Mouse (Mus musculus) right cerebral cortex, postnatal 25 days (tissue): ENCODE measurements around the gene Sorl1.

Experiments
- DNase-seq: peaks from one replicate; pipeline ENCODE4 v3.0.0; 2022

Sorl1 gene

GRCm38 (mm10) chr9:42047786-42048185, 76.3 kb downstream of the Sorl1 start:
- DNase-seq = no peak

- DNase-seq = no peak
Observed at GRCm38 (mm10) chr9:42046248-42046647, 77.8 kb downstream of the Sorl1 start.

- no peak for DNase-seq
Observed at GRCm38 (mm10) chr9:42044651-42045050, 79.4 kb downstream of the Sorl1 start.

GRCm38 (mm10) chr9:42043934-42044333, 80.2 kb downstream of the Sorl1 start:
- DNase-seq = no peak

GRCm38 (mm10) chr9:42039000-42039992, 84.8 kb downstream of the Sorl1 start:
- no peak for DNase-seq

- no peak for DNase-seq
Observed at GRCm38 (mm10) chr9:42036885-42037284, 87.2 kb downstream of the Sorl1 start.

GRCm38 (mm10) chr9:42035995-42036394, 88.1 kb downstream of the Sorl1 start:
- DNase-seq = no peak

GRCm38 (mm10) chr9:42035213-42035765, 88.8 kb downstream of the Sorl1 start:
- DNase-seq = no peak

GRCm38 (mm10) chr9:42034116-42034520, 90.0 kb downstream of the Sorl1 start:
- DNase-seq = no peak

- no peak for DNase-seq
Observed at GRCm38 (mm10) chr9:42033291-42034115, 90.6 kb downstream of the Sorl1 start.

GRCm38 (mm10) chr9:42032419-42032818, 91.7 kb downstream of the Sorl1 start:
- no peak for DNase-seq

GRCm38 (mm10) chr9:42028807-42029206, 95.3 kb downstream of the Sorl1 start:
- DNase-seq = no peak

GRCm38 (mm10) chr9:42024257-42024656, 99.8 kb downstream of the Sorl1 start:
- no peak for DNase-seq

GRCm38 (mm10) chr9:42023383-42023782, 100.7 kb downstream of the Sorl1 start:
- no peak for DNase-seq

- no peak for DNase-seq
Observed at GRCm38 (mm10) chr9:42022318-42022717, 101.8 kb downstream of the Sorl1 start.

GRCm38 (mm10) chr9:42019308-42020031, 104.6 kb downstream of the Sorl1 start:
- no peak for DNase-seq

GRCm38 (mm10) chr9:42008501-42008900, 115.6 kb downstream of the Sorl1 start:
- DNase-seq = no peak

- no peak for DNase-seq
Observed at GRCm38 (mm10) chr9:42005101-42005500, 119.0 kb downstream of the Sorl1 start.

- no peak for DNase-seq
Observed at GRCm38 (mm10) chr9:42004140-42004539, 120.0 kb downstream of the Sorl1 start.

GRCm38 (mm10) chr9:41999498-42000473, 124.3 kb downstream of the Sorl1 start:
- peak; percentile 24 for DNase-seq

GRCm38 (mm10) chr9:41995278-41995677, 128.8 kb downstream of the Sorl1 start:
- no peak for DNase-seq
